Mouse (Mus musculus) limb, embryonic 11.5 days (tissue): ENCODE data around the gene Mthfd2l. TPM values are rescaled to one million over a fixed set of nuclear protein-coding genes. Genes with fewer than 3 reads are reported as not detected.

Experiments used
- ATAC-seq: fragments of 200-750 bp; cut with Nextera tagmentation; 2 replicates; pipeline ENCODE4 v1.8.0; 2017; ENCODE audit warnings: low read depth; ENCODE audit not compliant: insufficient number of reproducible peaks, low FRiP score, low TSS enrichment
- DNase-seq: peaks from one replicate; pipeline ENCODE4 v3.0.0-alpha.2; 2015; ENCODE audit warnings: low spot score
- H3K27ac ChIP-seq: fragments of 300-500 bp; sonication (generic); replicated peaks from 2 replicates; pipeline ENCODE4 v1.5.1; 2014; ENCODE audit warnings: low read depth, mild to moderate bottlenecking, low read length
- H3K27me3 ChIP-seq: fragments of 300-500 bp; sonication (generic); 2 replicates; pipeline ENCODE4 v1.6.1; 2014; ENCODE audit warnings: mild to moderate bottlenecking, low read length, mixed read lengths; ENCODE audit not compliant: control insufficient read depth, insufficient read depth
- H3K36me3 ChIP-seq: fragments of 300-500 bp; sonication (generic); 2 replicates; pipeline ENCODE4 v1.6.1; 2014; ENCODE audit warnings: mild to moderate bottlenecking, low read length, moderate library complexity, mixed read lengths; ENCODE audit not compliant: control insufficient read depth, insufficient read depth
- H3K4me1 ChIP-seq: fragments of 300-500 bp; sonication (generic); 2 replicates; pipeline ENCODE4 v1.6.1; 2014; ENCODE audit warnings: low read length, mixed read lengths; ENCODE audit not compliant: control insufficient read depth, insufficient read depth
- H3K4me2 ChIP-seq: fragments of 300-500 bp; sonication (generic); 2 replicates; pipeline ENCODE4 v1.6.1; 2014; ENCODE audit warnings: low read depth, mild to moderate bottlenecking, moderate library complexity; ENCODE audit not compliant: severe bottlenecking
- H3K4me3 ChIP-seq: fragments of 300-500 bp; sonication (generic); 2 replicates; pipeline ENCODE4 v1.5.1; 2014; ENCODE audit warnings: low read depth, low read length
- H3K9ac ChIP-seq: fragments of 300-500 bp; sonication (generic); 2 replicates; pipeline ENCODE4 v1.6.1; 2014; ENCODE audit warnings: mild to moderate bottlenecking, low read length
- H3K9me3 ChIP-seq: fragments of 300-500 bp; sonication (generic); 2 replicates; pipeline ENCODE4 v1.6.1; 2016; ENCODE audit warnings: low read length; ENCODE audit not compliant: control insufficient read depth
- WGBS: fragments of 180-500 bp; shearing (Covaris S2); extraction: QIAGEN DNeasy Blood & Tissue Kit; methylation state at CpG from one replicate; pipeline ENCODE4 v1.1.7; 2014; 5-methylcytosine and 5-hydroxymethylcytosine counted together
- polyA plus RNA-seq: library from polyadenylated mRNA; unstranded; fragments of >200 nt; fragmentation: Nextera tagmentation; extraction: Ambion mirVana; gene quantifications from 2 replicates; pipeline ENCODE4 v1.2.1, GENCODE M21; 2014

Gene Mthfd2l
- polyA plus RNA-seq, 1 experiment from 2014 or later = 67.5 TPM

DNA sequence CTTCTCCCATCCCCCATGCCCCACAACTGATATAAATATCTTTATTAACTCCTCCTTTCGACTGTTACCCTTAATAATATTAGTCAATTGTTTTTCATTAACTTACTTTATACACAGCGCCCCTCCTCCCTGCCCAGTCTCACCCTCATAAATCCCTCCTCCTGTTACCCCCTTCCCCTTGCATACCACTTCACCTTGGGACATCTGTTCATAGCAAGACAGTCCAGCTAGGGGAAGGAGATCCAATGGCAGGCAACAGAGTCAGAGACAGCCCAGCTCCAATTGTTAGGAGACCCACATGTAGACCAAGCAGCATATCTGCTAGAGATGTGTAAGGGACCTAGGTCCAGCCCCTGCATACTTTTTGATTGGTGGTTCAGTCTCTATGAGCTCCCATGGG, 108.0 kb downstream of the Mthfd2l start:
- WGBS = 54% methylated on average over 2 of the region's 2 CpGs
- no peaks in the 10 kb centered on the region for H3K36me3 ChIP-seq
- ATAC-seq = no peak

DNA sequence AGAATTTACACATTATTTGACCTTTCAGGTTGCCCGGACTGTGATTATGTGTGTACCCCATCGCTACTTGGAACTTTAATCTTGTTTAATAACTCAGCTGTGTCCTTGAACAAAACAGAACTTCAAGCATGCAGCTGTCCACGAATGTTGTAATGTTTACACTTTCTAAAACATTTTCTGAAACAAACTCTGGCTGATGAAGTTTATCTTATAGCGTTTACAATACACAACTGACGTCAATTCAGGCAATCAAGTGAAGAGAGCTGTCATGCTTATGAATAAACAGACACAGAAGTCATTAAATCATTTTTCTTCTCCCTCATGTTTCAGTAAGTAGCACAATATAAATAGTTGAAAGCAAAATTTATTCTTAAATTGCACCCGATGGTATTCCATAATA, 117.1 kb downstream of the Mthfd2l start:
- DNase-seq (no peak), ATAC-seq (no peak)
- no peak overlapping the region for H3K9ac ChIP-seq
- H3K4me1 ChIP-seq = no peaks in the 10 kb centered on the region
- H3K4me2 ChIP-seq = no peak overlapping the region
- H3K36me3 ChIP-seq = no peaks in the 10 kb centered on the region
- WGBS = 86% methylated on average over 6 of the region's 6 CpGs
- H3K27me3 ChIP-seq = no peaks in the 10 kb centered on the region
- no peak overlapping the region for H3K27ac ChIP-seq
- H3K9me3 ChIP-seq = no peaks in the 10 kb centered on the region
- H3K4me3 ChIP-seq = no peak overlapping the region

More for the DNA sequence above, 108.0 kb downstream of the Mthfd2l start:
- H3K9me3 ChIP-seq = no peaks in the 10 kb centered on the region
- H3K4me2 ChIP-seq = no peak overlapping the region
- no peak overlapping the region for H3K9ac ChIP-seq
- no peak overlapping the region for H3K4me3 ChIP-seq
- DNase-seq = no peak
- H3K27me3 ChIP-seq = no peaks in the 10 kb centered on the region
- H3K4me1 ChIP-seq = no peaks in the 10 kb centered on the region
- H3K27ac ChIP-seq = no peak overlapping the region

DNA sequence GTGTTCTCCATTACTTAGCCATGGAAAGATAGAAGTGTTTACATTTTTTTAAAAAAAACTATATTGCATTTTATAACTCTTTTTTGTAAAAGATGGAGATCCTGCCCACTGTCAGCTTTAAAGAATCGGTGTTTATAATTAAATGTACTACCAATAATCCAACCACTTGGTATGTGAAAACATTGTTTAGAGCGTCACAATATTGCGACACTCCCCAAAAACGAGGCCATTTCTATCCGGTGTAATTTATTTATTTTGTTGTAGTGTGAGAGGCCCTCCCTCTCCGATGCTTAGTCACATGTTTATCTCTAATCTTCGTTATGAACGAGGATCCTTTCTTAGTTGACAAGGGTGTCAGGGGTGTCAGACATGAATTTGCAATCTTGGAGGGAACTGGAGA, 117.5 kb downstream of the Mthfd2l start:
- H3K36me3 ChIP-seq = no peaks in the 10 kb centered on the region
- ATAC-seq (no peak), DNase-seq (no peak)
- H3K9ac ChIP-seq = no peak overlapping the region
- 93% methylated on average over 8 of the region's 8 CpGs for WGBS
- no peaks in the 10 kb centered on the region for H3K4me1 ChIP-seq
- H3K4me2 ChIP-seq = no peak overlapping the region
- H3K4me3 ChIP-seq = no peak overlapping the region
- H3K9me3 ChIP-seq = no peaks in the 10 kb centered on the region
- no peaks in the 10 kb centered on the region for H3K27me3 ChIP-seq
- H3K27ac ChIP-seq = no peak overlapping the region

Other genes starting within 250 kb of the Mthfd2l start
- 0.19 TPM in 1 of 2 replicates, not detected in the other for gene Cxcl5, start 171.8 kb upstream of the Mthfd2l start, polyA plus RNA-seq
- 17.2 and 19.4 TPM in 2 replicates for gene Ppbp, start 162.6 kb upstream of the Mthfd2l start, polyA plus RNA-seq
- gene Pf4, start 158.7 kb upstream of the Mthfd2l start, polyA plus RNA-seq = 59.8 and 66.0 TPM in 2 replicates
- gene Cxcl3, start 145.0 kb upstream of the Mthfd2l start, polyA plus RNA-seq = 0.29 TPM in 1 of 2 replicates, not detected in the other
- gene Cxcl15, start 136.6 kb upstream of the Mthfd2l start, polyA plus RNA-seq = 0.09 TPM in 1 of 2 replicates, not detected in the other
- 0.32 and 0.41 TPM in 2 replicates for gene Cxcl1, start 39.9 kb upstream of the Mthfd2l start, polyA plus RNA-seq
- not detected in 2 replicates for gene Cxcl2, start 27.2 kb upstream of the Mthfd2l start, polyA plus RNA-seq
- 0.17 and 0.37 TPM in 2 replicates for gene Epgn, start 96.3 kb downstream of the Mthfd2l start, polyA plus RNA-seq
- not detected in 2 replicates for gene Ereg, start 143.5 kb downstream of the Mthfd2l start, polyA plus RNA-seq
- gene Areg, start 208.5 kb downstream of the Mthfd2l start, polyA plus RNA-seq = not detected in 2 replicates